Mouse (Mus musculus): ENCODE data around the gene Limd1. TPM values are rescaled to one million over a fixed set of nuclear protein-coding genes. Genes with fewer than 3 reads are reported as not detected.

Gene Limd1
- polyA plus RNA-seq, 1 experiment from 2014 or later: 43.3 TPM

DNA sequence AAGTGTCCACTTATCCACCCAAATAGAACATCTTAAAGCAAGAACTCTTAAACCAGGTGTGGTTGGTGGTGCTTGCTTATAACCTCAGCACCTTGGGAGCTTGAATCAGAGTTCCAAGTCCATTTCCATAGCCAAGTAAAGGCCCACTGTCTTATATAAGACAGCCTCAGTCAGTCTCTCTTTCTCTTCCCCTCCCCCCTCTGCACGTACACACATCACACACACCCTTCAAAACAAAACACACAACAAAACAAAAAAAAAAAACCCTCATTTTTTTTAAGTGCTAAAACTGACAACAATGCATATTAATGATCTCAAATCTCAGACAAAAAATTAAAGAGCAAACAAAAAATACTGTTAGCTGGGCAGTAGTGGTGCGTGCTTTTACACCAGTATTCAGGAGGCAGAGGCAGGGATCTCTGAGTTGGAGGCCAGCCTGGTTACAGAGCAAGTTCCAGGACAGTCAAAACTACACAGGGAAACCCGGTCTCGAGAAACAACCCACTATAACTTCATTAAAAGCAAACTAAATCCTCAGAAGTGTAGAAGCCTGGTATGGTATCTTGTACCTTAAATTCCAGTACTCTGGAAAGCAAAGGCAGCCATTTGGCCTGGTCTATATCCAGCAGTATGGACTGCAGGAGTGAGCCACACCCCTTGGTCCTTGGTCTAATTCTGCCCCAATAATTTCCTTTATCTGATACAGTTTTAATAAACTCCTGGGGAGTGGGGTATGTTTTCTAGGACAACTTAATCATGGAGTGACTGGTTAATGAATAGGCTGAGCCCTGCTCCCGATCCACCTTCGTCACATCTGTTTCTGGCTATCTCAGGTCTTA, 49.8 kb downstream of the Limd1 start:
- peak overlapping the region; percentile 97 for H3K27ac ChIP-seq
- no peaks in the 10 kb centered on the region for H3K36me3 ChIP-seq (ENCODE audit: insufficient read depth, low read length)
- H3K27me3 ChIP-seq (ENCODE audit: insufficient read depth, low read length): no peaks in the 10 kb centered on the region
- DNase-seq (ENCODE audit: low spot score): no peak
- H3K9me3 ChIP-seq (replicated peaks; ENCODE audit: low read length): no peaks in the 10 kb centered on the region
- H3K9ac ChIP-seq (ENCODE audit: low read depth, low read length): peak overlapping the region; percentile 66
- TF ChIP-seq CTCF (IDR thresholded peaks at IDR 0.05; ENCODE audit: low read depth): no peak
- peak overlapping the region; percentile 51 for H3K4me3 ChIP-seq (replicated peaks; ENCODE audit: low read depth, low read length)
- WGBS: 22% methylated on average over 6 of the region's 6 CpGs
- ATAC-seq (replicated peaks; ENCODE audit: low FRiP score, low read depth): no peak
- H3K4me1 ChIP-seq (replicated peaks; ENCODE audit: insufficient read depth, low read length): 0 out of 2 replicates have a peak, but pooled peaks cover 7% of the 10 kb centered on the region
- H3K4me2 ChIP-seq (ENCODE audit: low read length): peak overlapping the region; percentile 70

DNA sequence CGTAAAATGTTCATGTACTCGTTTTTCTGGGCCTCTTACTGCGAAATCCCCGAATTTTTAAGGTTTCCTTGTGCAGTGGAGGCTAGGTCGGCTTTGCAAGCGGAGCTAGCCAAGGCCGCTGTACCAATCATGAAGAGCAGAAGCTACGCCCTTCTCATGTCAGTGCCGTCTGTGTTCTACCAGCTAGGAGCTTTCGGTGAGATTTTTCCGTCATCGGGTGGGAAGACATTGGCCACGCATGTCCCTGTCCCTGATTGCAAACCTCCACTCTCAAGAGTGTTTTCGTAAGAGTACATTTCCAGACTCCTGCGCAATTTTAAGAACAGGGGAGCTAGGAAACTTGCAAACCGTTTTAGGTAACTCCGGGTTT, 50.4 kb downstream of the Limd1 start:
- Histone ChIP-seq H3K4me2 (ENCODE audit: low read length) (peak overlapping the region; percentile 70), H3K36me3 (ENCODE audit: insufficient read depth, low read length) (no peaks in the 10 kb centered on the region), H3K27ac (peak overlapping the region; percentile 97), H3K27me3 (ENCODE audit: insufficient read depth, low read length) (no peaks in the 10 kb centered on the region), H3K4me1 (replicated peaks; ENCODE audit: insufficient read depth, low read length) (0 out of 2 replicates have a peak, but pooled peaks cover 7% of the 10 kb centered on the region), H3K9me3 (replicated peaks; ENCODE audit: low read length) (no peaks in the 10 kb centered on the region), H3K9ac (ENCODE audit: low read depth, low read length) (peak overlapping the region; percentile 66), H3K4me3 (replicated peaks; ENCODE audit: low read depth, low read length) (peak overlapping the region; percentile 51)
- TF ChIP-seq CTCF (IDR thresholded peaks at IDR 0.05; ENCODE audit: low read depth): 0 out of 2 replicates have a peak, but pooled peaks have one; percentile 1
- ATAC-seq (replicated peaks; ENCODE audit: low FRiP score, low read depth) (no peak), DNase-seq (ENCODE audit: low spot score) (peak; percentile 72)
- WGBS: 2% methylated on average over 17 of the region's 17 CpGs

DNA sequence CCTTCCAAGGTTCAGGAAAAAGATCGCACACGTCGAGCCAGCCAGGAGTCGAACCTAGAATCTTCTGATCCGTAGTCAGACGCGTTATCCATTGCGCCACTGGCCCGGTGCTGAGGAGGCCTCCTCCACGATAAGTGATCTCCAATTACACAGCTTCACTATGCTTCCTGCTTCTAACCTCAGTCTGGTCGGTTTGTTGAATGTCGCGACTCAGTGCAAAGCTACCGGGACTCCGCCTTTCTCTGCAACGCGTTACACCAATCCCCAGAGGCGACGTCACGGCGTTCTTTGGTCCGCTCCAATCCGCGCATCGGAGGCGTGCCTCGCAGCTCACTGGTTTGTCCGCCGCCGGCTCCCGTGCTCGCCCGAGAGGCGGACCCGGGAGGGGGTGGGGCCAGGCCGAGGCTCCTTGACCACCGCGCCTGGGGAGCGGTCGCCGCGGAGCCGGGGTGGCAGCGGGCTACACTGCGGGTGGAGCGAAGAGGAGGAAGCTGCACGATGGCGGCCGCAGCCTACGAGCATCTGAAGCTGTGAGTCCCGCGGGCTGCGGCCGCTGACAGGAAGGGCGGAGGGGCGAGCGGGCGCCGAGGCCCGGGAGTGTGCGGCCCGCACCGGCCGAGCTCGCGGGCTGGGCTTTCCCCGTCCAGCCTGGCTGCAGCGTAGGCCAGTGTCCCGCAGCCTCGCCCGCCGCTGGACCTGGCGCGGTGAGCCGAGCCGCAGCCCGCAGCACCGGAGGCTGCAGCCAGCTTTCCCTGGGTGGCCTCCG, 51.1 kb downstream of the Limd1 start, which contains the start of gene Sacm1l:
Gene Sacm1l, plus strand, starts transcription at position 368 of the 766 bp plus-strand sequence.
- H3K9me3 ChIP-seq (replicated peaks; ENCODE audit: low read length): no peaks in the 10 kb centered on the region
- no peaks in the 10 kb centered on the region for H3K27me3 ChIP-seq (ENCODE audit: insufficient read depth, low read length)
- no peaks in the 10 kb centered on the region for H3K36me3 ChIP-seq (ENCODE audit: insufficient read depth, low read length)
- H3K27ac ChIP-seq: peak within 1 kb of the TSS; percentile 97
- H3K9ac ChIP-seq (ENCODE audit: low read depth, low read length): peak within 1 kb of the TSS; percentile 97
- ATAC-seq (replicated peaks; ENCODE audit: low FRiP score, low read depth): peak; percentile 99
- H3K4me1 ChIP-seq (replicated peaks; ENCODE audit: insufficient read depth, low read length): 0 out of 2 replicates have a peak, but pooled peaks cover 7% of the 10 kb centered on the region
- H3K4me3 ChIP-seq (replicated peaks; ENCODE audit: low read depth, low read length): peak within 1 kb of the TSS; percentile 93
- peak within 1 kb of the TSS; percentile 70 for H3K4me2 ChIP-seq (ENCODE audit: low read length)
- DNase-seq (ENCODE audit: low spot score): peak; percentile 100
- under 1% methylated on average over 79 of the region's 79 CpGs for WGBS
- TF ChIP-seq CTCF (IDR thresholded peaks at IDR 0.05; ENCODE audit: low read depth): no peak

DNA sequence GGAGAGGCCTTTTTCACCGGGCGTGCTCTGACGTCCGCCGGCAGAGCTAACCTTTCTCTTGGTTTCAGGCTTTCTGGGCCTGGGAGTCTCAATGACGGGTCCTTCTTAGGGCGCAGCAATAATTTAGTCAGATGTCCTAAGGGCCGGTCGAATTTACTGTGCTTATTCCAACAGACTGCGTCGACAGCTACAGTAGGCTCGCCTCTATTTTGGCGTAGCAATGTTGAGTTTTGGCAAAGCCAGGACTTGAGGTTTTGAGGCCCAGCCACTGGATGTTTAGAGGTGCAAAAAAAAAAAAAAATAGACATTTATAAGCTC, 51.6 kb downstream of the Limd1 start:
- under 1% methylated on average over 13 of the region's 13 CpGs for WGBS

DNA sequence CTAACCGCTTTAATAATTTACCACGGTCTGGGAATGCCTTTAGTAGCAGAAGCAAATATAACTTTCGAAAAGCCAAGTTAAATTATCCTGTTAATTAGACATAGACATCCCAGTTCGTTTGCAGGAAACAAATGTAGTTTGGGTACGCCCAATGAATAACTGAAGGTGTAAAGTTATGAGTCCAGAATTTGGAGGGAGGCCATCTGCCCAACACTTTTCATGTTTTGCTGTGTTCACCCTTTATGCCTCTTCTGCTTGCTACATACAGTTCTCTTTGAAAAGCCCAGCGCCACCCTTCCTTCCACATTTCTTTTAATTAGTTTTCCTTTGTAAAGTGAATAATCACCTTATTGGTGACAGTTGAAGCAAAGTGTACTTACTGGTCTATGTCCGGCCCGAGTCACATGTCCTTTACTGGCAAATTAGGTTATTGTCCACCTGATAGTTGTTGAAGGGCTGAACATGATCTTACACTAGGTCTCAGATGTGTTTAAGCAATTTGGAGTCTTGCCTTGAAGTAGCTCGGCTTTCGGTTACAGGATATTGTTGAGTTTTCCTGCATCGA, 52.1 kb downstream of the Limd1 start:
- no peaks in the 10 kb centered on the region for H3K9me3 ChIP-seq (replicated peaks; ENCODE audit: low read length)
- peak overlapping the region; percentile 63 for H3K4me2 ChIP-seq (ENCODE audit: low read length)
- ATAC-seq (replicated peaks; ENCODE audit: low FRiP score, low read depth): no peak
- WGBS: 16% methylated on average over 11 of the region's 11 CpGs
- H3K4me3 ChIP-seq (replicated peaks; ENCODE audit: low read depth, low read length): peak overlapping the region; percentile 93
- H3K4me1 ChIP-seq (replicated peaks; ENCODE audit: insufficient read depth, low read length): 0 out of 2 replicates have a peak, but pooled peaks cover 7% of the 10 kb centered on the region
- peak overlapping the region; percentile 97 for H3K27ac ChIP-seq
- DNase-seq (ENCODE audit: low spot score): peak; percentile 25
- H3K27me3 ChIP-seq (ENCODE audit: insufficient read depth, low read length): no peaks in the 10 kb centered on the region
- no peaks in the 10 kb centered on the region for H3K36me3 ChIP-seq (ENCODE audit: insufficient read depth, low read length)
- H3K9ac ChIP-seq (ENCODE audit: low read depth, low read length): peak overlapping the region; percentile 97
- TF ChIP-seq CTCF (IDR thresholded peaks at IDR 0.05; ENCODE audit: low read depth): no peak

More for the DNA sequence above, 51.6 kb downstream of the Limd1 start:
- no peak for TF ChIP-seq CTCF (IDR thresholded peaks at IDR 0.05; ENCODE audit: low read depth)
- ATAC-seq (replicated peaks; ENCODE audit: low FRiP score, low read depth) (no peak; the same call in 1 of the 2 replicates), DNase-seq (ENCODE audit: low spot score) (no peak)
- Histone ChIP-seq H3K4me2 (ENCODE audit: low read length) (peak overlapping the region; percentile 63), H3K9ac (ENCODE audit: low read depth, low read length) (peak overlapping the region; percentile 97), H3K27ac (peak overlapping the region; percentile 97), H3K36me3 (ENCODE audit: insufficient read depth, low read length) (no peaks in the 10 kb centered on the region), H3K9me3 (replicated peaks; ENCODE audit: low read length) (no peaks in the 10 kb centered on the region), H3K4me3 (replicated peaks; ENCODE audit: low read depth, low read length) (peak overlapping the region; percentile 93), H3K4me1 (replicated peaks; ENCODE audit: insufficient read depth, low read length) (0 out of 2 replicates have a peak, but pooled peaks cover 7% of the 10 kb centered on the region), H3K27me3 (ENCODE audit: insufficient read depth, low read length) (no peaks in the 10 kb centered on the region)

DNA sequence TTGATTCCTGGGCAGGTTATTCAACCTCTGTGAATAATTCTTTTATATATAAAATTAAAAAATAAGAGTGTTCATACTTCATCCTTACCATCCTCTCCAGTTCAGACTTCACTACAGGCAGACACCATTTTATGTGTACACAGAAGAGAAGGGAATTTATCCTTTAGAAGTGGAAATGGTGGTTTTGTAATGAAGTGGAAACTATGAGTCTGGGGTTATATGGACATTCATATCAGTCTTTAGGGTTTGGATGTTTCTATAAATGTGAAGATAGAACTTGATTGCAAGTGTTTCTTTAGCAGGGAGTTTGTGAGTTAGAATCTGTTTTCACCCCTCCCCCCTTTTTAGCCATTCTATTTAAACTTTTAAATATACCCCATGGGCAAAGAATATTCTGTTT, 52.7 kb downstream of the Limd1 start:
- ATAC-seq (replicated peaks; ENCODE audit: low FRiP score, low read depth) (no peak), DNase-seq (ENCODE audit: low spot score) (no peak)
- Histone ChIP-seq H3K4me2 (ENCODE audit: low read length) (peak overlapping the region; percentile 63), H3K36me3 (ENCODE audit: insufficient read depth, low read length) (no peaks in the 10 kb centered on the region), H3K9me3 (replicated peaks; ENCODE audit: low read length) (no peaks in the 10 kb centered on the region), H3K27me3 (ENCODE audit: insufficient read depth, low read length) (no peaks in the 10 kb centered on the region), H3K4me3 (replicated peaks; ENCODE audit: low read depth, low read length) (peak overlapping the region; percentile 93), H3K9ac (ENCODE audit: low read depth, low read length) (no peak overlapping the region; the same call in 1 of the 2 replicates), H3K4me1 (replicated peaks; ENCODE audit: insufficient read depth, low read length) (0 out of 2 replicates have a peak, but pooled peaks cover 7% of the 10 kb centered on the region), H3K27ac (no peak overlapping the region)
- TF ChIP-seq CTCF (IDR thresholded peaks at IDR 0.05; ENCODE audit: low read depth): no peak

Measured in kidney, postnatal 0 days (tissue).